Mouse (Mus musculus) cerebellum, adult (tissue): ENCODE data around the gene Poc1b.
"Not testable (repeated sequence)": the region's sequence is repeated elsewhere in the genome, so short reads cannot be mapped to it uniquely, and the experiment has no call there.

Experiments used
- ATAC-seq: cut with Nextera tagmentation; 2 replicates; pipeline ENCODE4 v1.9.2; 2017; ENCODE audit warnings: mild to moderate bottlenecking, moderate library complexity, mixed read lengths; ENCODE audit not compliant: insufficient number of reproducible peaks, low FRiP score, low TSS enrichment

Gene Poc1b

DNA sequence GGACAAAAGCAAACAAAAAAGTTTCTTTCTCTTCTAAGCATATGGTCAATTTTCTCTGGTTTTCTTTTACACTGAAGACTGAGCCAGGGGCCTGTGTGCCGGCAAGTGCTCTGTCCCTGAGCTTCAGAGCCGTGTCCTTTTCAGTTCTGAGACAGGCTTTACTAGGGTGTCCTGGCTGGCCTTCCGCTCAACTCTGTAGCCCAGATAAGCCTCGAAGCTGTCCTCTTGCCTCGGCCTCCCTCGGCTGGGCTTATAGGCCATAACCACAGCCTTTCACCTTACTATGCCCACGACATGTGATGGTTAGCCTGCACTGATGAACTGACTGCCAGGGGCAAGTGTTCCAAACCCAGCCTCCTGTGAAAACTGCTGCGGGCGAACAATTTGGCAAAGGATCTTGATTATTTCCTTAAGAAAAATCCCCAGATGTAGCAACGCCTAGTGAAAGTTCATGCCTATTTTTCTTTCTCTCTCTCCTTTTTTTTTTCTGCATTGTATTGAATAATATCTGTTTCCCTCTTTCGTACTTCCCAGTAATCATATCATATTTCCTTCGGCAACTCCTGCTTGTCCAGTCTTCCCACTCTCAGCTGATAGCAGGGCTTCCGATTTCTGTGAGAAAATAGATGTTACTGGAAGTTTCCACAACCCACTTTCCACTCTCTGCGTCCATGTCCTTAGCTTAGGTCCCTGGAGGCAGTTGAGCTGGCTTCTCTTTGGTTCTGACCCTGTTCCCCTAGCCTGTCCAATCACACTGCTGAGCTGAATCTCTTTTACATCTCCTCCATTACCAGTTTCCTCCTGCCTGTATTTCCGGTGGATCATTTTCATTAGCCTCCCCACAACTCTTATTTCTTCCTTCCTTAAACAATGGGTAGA, 107.8 kb downstream of the Poc1b start:
- ATAC-seq = no peak

DNA sequence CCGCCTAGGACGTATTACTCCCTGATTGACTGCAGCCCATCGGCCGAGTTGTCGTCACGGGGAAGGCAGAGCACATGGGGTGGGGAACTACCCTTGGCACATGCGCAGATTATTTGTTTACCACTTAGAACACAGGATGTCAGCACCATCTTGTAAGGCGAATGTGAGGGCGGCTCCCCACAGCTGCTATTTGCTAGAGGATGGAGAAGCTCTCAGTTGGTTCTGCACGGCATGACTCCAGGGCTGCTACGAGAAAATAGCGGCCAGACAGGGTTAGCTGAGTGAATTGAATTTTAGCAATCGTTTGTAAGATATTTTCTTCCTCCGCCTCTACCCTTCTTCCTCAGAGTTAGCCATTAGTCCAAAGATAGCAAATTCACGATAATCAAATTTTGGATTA, 109.7 kb downstream of the Poc1b start:
- not testable (repeated sequence) for ATAC-seq

DNA sequence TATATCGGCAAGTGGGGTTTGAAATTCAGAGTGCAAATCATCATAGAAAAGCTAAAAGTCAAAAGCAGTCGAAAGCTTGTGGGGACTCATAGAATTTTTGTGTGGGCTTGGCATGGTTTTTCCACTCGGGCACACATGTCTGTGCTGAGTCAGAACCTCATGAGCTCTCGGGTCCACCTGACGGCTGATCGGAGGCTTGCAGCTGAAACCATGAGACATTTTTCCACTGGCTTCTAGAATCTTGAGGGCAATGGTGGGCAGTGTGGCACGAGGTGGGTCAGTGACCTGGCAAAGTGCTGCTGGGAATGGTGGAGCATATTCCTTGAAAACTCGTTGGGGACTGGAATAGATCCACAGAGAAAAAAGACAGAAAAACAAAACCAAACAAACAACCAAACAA, 114.7 kb downstream of the Poc1b start:
- ATAC-seq = no peak

DNA sequence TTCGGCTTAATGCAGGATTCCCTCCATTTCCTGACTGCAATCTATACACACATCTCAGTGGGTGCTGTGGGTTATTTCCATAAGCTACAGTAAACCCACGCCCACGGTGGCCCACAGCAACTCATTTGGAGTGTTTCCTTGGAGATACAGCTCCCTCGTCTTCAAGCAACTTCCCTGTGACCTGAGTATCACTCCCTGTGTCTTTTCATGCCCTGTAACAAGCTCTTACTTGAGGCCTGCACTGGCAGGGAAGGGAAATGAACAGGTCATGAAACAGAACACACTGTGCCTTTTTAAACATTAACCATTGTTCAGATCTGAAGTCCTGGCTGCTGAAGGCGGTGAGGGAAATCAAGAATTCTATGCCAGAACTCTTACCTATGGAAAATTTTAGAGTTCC, 115.9 kb downstream of the Poc1b start:
- ATAC-seq = no peak

DNA sequence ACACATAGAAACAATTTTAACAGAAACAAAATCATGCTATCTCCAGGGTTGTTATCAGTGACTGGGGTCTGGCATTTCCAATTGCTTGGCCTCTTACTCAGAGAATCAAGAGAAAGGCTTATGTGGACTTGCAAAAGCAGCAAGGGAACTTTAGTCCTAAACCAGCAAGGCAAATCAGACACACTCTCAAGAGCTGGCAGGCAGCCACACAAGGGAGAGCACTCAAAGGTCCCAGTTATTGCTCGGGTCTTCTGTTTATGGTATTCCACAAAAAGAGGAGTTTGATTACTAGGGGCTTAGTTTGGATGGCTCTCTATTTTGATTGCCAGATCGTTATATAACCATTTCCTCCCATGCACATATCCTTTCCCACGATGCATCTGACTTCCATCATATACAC, 117.4 kb downstream of the Poc1b start:
- ATAC-seq = no peak

DNA sequence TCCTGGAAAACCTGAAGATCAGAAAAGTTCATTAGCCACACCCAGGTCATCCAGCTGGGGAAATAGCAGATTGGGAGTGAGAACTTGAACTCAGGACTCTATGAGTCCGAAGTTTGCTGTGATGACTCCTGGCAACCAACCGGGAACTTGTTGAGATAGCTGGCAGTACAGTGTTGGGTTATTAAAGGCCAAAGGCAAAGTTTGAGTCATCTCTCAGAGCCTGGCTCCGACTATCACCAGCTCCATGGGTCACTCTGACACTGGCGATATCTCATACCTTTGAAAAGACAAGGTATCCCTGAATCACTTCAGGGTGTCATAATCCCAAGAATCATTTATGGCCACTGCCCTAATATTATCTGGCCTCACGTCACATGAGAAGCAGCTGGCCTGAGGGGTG, 119.9 kb downstream of the Poc1b start:
- ATAC-seq = no peak

DNA sequence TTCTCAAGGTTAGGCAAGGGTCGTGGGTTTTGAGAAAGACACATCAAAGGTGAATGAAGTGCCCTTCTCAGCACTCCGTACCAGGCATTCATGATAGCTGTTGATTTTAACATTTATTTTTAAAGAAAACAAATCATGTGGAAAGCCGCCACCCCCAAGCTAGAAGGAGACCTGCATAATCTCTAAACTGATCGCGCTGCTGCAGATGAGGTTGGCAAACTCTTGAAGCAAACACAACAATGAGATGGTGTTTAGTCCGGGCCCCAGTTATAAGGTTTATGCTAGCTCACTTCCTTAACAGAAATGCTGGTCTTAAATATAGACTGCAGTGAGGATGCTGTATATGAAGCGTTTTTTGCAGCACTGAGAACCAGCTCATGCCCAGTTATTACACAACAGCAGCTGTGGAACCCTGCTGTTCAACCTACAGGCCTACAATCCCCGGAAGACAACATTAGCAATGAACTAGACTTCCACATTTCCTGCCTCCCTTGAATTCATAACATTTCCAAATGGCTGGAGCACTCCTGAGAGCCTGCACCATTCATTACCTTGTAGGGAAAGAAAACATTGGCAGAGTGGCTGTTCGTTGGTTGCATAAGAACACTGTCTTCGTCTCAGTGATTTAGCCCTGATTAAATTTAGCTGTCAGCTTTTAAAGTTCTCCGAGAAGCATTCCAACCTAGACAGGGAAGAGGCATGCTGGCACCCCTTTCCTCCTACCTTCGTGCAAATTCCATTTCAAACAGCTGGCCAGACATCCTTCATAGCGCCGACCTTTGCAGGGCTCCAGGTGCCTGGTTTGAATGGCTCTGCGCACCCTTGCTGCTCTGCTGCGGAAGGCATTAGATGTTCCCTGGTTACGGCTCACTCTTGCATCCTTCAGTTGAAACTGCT, 121.4 kb downstream of the Poc1b start:
- ATAC-seq = 0 out of 2 replicates have a peak, but pooled peaks have one; percentile 43

DNA sequence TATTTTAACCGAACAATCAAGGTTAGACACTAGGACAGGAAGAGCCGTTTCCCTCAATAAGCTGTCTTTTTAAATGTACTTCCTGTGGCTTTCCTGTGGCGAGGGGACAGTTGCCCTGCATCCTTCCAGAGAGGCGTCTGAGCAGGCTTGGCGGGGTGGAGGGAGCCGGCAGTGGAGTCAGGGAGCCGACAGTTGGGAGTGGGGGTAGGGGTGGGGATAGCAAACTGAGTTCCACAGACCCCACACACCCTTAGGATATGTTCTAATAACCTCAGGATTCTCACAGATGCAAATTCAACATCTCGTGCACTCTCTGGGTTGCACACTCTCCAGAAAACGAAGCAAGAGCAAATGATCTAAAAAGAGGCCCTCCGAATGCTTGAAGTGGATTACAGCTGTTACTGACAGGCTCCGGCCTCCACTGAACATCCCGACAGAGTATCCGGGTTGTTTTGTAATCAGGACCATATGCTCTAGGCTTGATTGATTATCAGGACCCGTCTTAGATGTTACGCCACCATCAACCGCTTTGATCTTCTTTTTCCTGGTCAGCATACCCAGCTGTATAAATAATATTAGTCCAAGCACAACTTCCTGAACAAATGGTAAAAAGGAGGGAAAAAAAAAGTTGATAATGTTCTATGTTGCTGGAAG, 122.3 kb downstream of the Poc1b start:
- no peak for ATAC-seq

DNA sequence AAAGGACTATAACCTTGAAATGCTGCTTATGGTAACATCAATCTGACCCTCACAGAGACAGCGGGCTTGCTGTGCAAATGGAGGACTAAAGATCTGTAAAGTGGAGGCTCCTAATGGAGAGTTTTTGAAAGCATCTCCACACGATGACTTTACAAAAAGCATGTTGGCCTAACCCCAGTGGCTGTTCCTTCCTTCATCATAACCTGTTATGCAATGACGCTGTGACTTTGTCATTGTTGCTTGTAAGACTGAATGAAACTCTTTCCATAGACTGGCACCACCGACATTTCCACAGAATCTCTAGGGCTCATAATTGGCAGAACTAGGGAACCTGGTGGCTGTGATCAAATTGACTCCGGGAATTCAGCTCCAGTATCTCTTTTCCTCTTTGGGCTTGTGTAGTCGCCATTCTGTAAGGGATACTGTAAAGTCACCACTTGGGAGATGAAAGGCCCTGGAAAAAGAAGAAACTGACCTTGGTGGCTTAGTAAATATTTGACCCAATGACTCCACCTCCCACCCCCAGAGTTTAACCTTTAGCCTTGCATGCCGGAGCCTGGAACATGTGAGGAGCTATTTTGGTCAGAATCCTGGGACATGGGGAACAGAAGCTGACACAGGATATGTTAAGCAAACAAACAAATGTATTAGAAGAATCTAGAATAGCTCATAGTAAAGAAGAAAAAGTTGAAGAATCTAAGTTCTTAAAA, 125.8 kb downstream of the Poc1b start:
- ATAC-seq = no peak

DNA sequence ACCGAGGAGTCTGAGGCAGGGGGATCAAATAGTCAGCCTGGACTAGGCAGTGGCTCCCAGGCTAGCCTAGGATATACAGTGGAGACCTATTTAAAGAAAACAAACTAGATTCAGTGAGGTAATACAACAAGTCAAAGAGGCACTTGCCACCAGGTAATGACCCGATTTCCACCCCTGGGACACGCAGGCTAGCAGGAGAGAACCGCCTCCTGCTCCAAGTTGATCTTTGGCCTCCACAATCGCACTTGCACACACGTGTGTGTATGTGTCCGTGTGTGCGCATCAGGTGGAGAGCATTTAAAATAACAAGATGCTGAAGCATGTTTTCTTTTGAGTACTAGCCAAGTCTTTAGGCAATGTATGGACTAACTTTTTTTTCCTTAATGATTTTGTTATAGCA, 127.5 kb downstream of the Poc1b start:
- ATAC-seq = no peak

DNA sequence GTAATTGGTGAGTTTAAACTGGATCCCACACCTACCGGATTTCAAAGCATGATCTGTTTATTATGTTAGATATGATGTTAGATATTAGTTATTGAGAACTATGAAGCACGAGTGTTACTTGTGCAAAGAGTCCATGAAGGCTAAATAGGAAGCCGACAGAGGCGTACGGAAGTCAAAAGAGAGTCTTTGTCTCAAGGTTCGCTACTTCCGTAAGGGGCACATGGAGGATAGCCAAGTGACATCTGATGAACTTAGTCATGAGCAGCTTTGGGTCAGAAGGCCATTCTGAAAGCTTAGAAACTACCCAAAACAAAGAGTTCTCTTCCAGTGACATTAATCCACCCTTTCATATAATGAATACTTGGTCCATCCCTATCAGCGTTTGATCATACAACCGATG, 128.2 kb downstream of the Poc1b start:
- ATAC-seq = no peak

DNA sequence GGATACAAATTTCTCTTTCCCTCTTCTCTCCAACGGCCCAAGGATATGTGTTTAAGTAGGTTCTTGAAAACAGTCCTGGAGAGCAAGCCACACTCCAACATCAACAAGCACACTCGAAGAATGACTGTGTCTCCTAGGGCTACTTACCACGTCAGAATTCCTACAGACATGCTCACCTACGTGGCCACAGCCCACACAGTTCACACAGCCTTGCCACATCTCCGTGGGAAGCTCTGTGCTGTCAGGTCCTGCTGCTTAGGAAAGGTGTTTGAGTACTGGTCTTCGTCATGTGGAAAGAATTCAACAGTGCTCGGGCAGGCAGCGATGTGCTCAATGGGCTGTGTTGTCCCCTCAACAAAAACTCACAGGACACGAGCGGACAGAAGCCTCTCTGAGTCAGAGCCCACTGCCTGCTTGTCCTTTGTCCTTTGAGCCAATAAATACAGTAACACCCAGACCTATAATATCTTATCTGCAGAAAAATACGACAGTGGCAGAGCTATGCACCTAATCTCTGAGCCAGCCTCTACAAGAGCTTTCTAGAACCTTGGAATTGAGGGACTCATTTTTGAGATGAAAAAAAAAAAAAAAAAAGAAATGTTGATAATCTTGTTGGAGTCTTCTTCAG, 130.5 kb downstream of the Poc1b start:
- ATAC-seq = no peak

DNA sequence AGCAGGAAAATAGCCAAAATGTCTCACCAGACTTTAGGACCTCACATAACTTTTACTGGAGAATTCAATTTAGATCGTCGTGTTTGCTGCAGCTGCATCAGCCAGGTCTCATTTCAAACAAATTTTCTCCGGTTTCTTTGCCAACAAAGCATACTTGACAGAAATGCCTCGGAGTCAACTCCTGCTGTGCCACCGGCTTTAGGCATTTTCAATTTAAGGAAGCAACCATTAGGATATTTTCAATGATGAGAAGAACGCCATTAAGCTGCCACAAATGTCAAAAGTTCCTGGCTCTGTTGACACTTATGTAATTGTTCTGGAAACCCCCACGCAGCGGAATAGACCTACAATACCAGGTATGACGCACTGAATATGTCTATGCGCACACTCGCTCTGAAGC, 131.7 kb downstream of the Poc1b start:
- ATAC-seq = no peak

DNA sequence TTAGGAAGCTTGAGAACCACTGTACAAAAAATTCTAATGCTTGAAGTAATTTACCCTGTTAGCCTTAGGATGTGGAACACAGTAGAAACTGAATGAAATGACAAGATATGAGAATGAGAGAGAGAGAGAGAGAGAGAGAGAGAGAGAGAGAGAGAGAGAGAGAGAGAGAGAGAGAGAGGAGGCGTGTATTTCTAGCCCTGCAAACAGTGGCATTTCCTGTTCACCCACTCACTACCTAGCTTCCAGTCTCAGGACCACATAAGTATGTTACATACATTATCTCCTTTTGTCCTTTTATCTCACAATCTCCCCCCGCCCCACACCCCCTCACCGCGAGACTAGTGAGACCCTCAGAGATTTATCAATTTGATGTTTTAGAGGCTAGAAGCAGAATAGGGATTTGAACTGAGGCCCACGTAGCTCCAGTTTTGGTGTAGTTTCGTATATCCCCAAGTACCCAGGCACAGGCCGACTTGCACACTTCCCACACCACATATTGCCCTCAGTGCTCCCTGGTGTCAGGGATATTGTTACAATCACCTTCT, 134.5 kb downstream of the Poc1b start:
- no peak for ATAC-seq

DNA sequence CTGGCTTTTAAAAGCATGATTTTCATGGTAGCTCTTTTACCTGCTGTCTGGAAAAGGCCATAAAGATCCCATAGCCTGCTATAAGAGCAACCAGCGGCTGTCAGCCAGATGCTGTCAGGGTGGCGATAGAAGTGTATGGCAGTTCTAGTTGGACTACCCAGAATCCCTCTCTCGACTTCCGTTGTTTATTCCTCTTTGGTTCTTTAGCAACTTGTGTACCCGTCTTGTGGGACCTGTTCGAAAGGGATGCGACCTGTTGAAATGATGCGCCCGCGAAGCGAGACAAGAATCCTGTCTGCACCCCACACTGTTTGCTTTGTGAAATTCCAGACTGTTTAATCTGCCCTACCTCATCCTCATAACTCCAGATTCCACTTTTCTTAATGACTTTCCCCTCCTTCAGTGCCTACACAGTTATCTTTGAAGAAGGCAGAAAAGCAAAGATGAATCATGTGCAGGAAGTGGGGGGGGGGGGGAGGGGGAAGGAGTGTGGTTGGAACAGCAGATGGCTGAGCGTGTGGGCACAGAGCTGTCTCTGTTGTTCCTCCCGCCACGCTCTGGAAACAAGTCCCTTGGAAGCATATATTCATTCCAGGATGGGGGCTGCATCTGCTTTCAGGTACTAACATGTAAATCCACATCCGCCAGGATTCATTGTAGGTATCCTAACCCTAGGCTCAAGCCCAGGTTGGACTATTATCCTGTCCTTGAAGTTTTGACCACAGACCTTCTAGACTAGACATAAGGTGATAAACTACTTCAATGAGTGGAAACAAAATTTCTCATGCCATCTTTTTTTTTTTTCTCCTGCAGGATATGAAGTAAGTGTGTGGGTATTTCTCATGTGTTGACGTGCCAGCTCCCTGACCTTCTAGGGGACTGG, 135.2 kb downstream of the Poc1b start:
- ATAC-seq = no peak; the same call in 1 of the 2 replicates

DNA sequence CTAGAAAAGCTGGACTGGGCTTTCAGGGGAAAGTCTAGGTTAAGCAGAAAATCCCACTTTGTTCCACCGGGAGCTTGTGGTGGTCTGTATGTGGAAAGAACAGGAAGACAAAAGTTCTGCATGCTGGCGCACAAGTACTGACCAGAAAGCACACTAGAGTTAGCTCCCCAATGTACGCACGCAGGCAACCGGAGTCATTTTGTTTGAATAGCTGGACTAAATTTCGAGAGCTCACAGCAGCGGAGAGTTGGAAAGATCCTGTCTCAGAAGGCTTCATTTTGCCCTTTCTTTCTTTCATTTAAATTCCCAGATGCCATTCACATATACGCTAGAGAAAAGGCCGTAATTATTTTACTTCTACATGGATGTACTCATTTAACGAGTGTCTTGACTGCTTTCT, 135.9 kb downstream of the Poc1b start:
- no peak for ATAC-seq

DNA sequence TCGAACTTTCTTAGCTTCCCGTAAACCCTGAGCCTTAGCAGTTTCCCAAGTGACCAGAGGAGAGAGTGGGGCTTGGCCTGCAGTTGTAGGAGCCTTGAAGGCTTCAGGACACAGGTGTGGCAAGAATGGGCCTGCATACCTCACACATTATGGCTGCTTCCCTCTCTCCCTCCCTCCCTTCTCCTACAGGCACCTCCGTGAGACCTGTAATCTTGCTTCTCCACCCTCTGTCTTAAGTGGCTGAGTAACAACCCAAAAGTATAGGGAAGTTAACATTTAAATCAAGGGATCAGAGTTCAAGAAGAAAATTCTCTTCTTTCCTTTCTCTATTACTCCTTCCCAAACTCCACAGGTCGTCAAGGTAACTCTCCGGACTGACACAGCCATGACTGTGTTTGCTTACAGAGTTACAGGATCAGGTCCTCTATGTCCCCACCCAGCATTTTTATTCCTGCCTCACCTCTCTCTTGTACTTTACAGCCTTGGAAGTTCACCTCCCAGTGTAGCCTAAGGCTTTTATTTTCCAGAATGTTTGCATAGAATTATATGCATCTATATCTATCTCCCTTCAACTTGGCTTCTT, 137.2 kb downstream of the Poc1b start:
- no peak for ATAC-seq

DNA sequence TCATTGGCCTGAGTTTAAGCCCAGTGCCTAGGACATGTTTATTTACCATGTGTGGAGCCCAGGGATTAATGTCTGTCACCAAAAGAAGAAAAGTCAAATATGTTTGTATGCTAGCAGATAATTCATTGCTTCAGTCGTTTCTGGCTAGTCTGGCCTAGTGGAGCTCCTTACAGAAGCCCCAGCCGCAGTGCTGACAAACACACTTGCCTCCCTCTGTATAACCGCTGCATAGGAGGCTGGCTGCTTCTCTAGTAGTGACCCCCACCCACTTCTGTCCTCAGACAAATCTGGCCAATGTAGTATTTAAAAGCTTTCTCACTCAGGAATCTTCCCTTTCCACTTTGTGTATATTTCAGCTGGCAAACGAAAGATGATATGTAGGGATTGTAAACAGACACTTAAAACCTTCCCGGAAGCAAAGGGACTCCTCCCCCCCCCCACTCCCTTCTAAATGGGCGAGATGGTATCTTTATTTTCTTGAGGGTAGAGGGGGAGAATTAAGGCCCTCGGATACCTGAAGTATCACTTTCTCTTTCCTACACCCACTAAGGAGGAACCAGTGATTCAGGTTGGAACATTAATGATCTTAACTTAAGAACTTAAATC, 137.9 kb downstream of the Poc1b start:
- no peak for ATAC-seq
